Mouse (Mus musculus): ENCODE measurements around the gene Zfp119b.

DNA sequence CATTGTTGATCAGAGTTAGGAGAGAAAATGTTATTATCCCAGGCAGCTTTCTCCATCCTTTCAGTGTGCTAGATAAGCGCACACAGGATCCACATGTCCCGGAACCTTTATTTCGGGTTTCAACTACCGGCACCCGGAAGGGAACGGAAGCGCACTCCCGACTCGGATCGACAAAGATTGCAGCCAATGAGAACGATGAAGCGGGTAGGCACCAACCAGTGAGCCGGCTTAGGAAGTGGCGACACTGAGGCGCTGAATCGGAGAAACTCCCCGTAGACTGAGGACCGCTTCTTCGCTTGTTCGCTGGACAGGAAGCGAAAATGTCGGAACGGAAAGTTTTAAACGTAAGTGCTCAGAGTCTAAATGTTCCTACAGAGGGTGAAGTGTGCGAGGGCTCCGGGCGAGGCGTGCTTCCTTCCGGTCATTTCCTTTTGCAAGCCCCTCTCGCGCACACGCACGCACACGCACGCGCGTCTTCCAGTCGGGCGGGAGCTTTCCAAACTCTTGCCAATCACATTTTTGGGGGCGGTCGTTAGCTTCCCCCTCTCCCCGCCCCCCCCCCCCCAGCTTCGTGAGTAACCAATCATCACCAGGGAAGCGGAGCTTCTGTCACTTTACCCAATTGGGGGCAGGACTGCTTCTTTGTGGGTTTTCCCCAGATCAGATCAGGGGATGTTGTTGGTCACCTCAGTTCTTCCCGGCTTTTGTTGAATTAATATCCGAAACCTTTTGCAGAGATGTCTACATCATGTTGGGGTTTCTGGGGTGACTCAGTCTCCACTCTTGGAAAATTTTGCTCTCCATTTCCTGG lies 9.8 kb upstream of the Zfp119b start, which contains the start of gene Yju2:
- TF ChIP-seq CTCF (conservative IDR thresholded peaks at IDR 0.05; ENCODE audit: insufficient read depth, insufficient read length, low read depth, low read length) (no peak), POLR2A (IDR thresholded peaks at IDR 0.05; ENCODE audit: low read depth, low read length) (peak; percentile 47)
